10 mouse cellular contexts compared by ENCODE assay signal in the genomic region with DNA sequence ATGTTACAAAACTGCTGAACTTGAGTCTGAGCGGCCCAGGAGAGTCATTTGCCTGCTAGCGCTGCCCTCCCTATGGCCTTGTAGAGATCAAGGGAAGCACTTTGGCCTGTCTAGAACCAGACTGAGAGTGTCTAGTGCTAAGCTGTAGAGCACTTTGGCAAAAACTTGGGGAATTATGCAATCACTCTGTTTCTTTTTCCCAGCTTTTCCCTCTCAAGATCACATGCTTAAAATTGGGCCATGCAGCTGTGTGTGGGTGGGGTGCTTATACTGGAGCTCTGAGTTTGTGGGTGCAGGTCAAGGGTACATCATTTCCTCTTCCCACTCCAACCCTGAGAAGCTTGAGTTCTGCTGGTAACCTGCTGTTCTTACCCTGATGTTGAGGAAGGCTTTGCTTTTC. TPM values are rescaled to one million over a fixed set of nuclear protein-coding genes. Genes with fewer than 3 reads are reported as not detected.
DNase-seq lines count a peak whose midpoint lies in the region; ATAC-seq and TF ChIP-seq lines count a peak whose summit lies in the region.
"Had no signal": no experiment of that assay in that cellular context is flagged by ENCODE, and none has a peak within 500 bp of the region (broad histone marks: within the 10 kb centered on the region; RNA-seq: fewer than 3 reads in every experiment).

No protein-coding gene starts in this region.

- no peaks in the 10 kb centered on the region for H3K27me3 ChIP-seq in limb, embryonic 13.5 days
- H3K27me3 ChIP-seq in limb, embryonic 10.5 days (ENCODE audit: low read depth, poor library complexity, severe bottlenecking): no peaks in the 10 kb centered on the region
- no peaks in the 10 kb centered on the region for H3K27me3 ChIP-seq in thymus, adult 2 months (ENCODE audit: control insufficient read depth, insufficient read depth, low read length)
- H3K27me3 ChIP-seq: heart, embryonic 15.5 days had no signal

- H3K4me1 ChIP-seq in limb, embryonic 13.5 days: no peaks in the 10 kb centered on the region
- H3K4me1 ChIP-seq in limb, embryonic 10.5 days: peaks cover 3% of the 10 kb centered on the region; the same call in 1 of the 2 replicates
- H3K4me1 ChIP-seq in thymus, adult 2 months (replicated peaks; ENCODE audit: control insufficient read depth, insufficient read depth, low read length): peaks cover 14% of the 10 kb centered on the region

- no peak overlapping the region for H3K9ac ChIP-seq in limb, embryonic 13.5 days
- H3K9ac ChIP-seq: heart, embryonic 15.5 days had no signal

- 79% methylated on average over 2 of the region's 2 CpGs for WGBS in limb, embryonic 13.5 days
- WGBS in limb, embryonic 10.5 days: 89% methylated on average over 2 of the region's 2 CpGs
- WGBS in thymus, adult 2 months: 73% methylated on average over 2 of the region's 2 CpGs

- H3K36me3 ChIP-seq in limb, embryonic 13.5 days: no peaks in the 10 kb centered on the region
- no peaks in the 10 kb centered on the region for H3K36me3 ChIP-seq in limb, embryonic 10.5 days
- no peaks in the 10 kb centered on the region for H3K36me3 ChIP-seq in thymus, adult 2 months (ENCODE audit: control insufficient read depth, insufficient read depth, low read length)
- H3K36me3 ChIP-seq: heart, embryonic 15.5 days had no signal

- DNase-seq in limb, embryonic 10.5 days (ENCODE audit: low spot score): no peak
- DNase-seq in gastrocnemius, postnatal 25 days: peak; percentile 64
- peak; percentile 40 to 54 for DNase-seq in left cerebral cortex, adult 9 months (ENCODE audit: low spot score in 2 of 2)
- peak; percentile 28 for DNase-seq in thymus, adult 2 months
- no peak for DNase-seq in kidney, postnatal 14 days
- DNase-seq: cerebellum, adult 9-11 months; spleen, adult 18-20 months had no signal

- H3K27ac ChIP-seq in limb, embryonic 13.5 days: peak overlapping the region; percentile 10; the same call in 1 of the 2 replicates
- H3K27ac ChIP-seq in limb, embryonic 10.5 days: no peak overlapping the region
- peak overlapping the region; percentile 52 for H3K27ac ChIP-seq in thymus, adult 2 months (ENCODE audit: control insufficient read depth, insufficient read depth, low read length)
- H3K27ac ChIP-seq: heart, embryonic 15.5 days had no signal

- no peaks in the 10 kb centered on the region for H3K9me3 ChIP-seq in limb, embryonic 13.5 days
- no peaks in the 10 kb centered on the region for H3K9me3 ChIP-seq in limb, embryonic 10.5 days (replicated peaks)
- H3K9me3 ChIP-seq: heart, embryonic 15.5 days had no signal

- TF ChIP-seq POLR2A in thymus, adult 2 months (IDR thresholded peaks at IDR 0.05; ENCODE audit: control insufficient read depth, extremely low read depth, insufficient read depth, low read length, poor library complexity): no peak

- H3K4me2 ChIP-seq in limb, embryonic 13.5 days (replicated peaks): no peak overlapping the region
- H3K4me2 ChIP-seq: heart, embryonic 15.5 days had no signal

- no peak for TF ChIP-seq CTCF in thymus, adult 2 months (IDR thresholded peaks at IDR 0.05; ENCODE audit: borderline replicate concordance, control insufficient read depth, extremely low read depth, insufficient read depth, low read length, poor library complexity)

- H3K4me3 ChIP-seq in limb, embryonic 13.5 days: no peak overlapping the region
- no peak overlapping the region for H3K4me3 ChIP-seq in limb, embryonic 10.5 days
- H3K4me3 ChIP-seq in thymus, adult 2 months (ENCODE audit: control insufficient read depth, insufficient read depth, low read length): no peak overlapping the region
- H3K4me3 ChIP-seq: heart, embryonic 15.5 days had no signal

- no peak for ATAC-seq in limb, embryonic 13.5 days (ENCODE audit: low FRiP score, low read depth)
- ATAC-seq in CD4-positive, CD25-positive, alpha-beta regulatory T cell, adult 4 months: no peak

RNA-seq across cellular contexts. Expression of a gene that starts 32.6 kb away (rescaled TPM):
- polyA plus RNA-seq in limb, embryonic 13.5 days (2015; fragmentation: Nextera tagmentation; extraction: Ambion mirVana): not detected in 2 replicates
- not detected in 2 replicates for polyA plus RNA-seq in limb, embryonic 10.5 days (2016; fragmentation: Nextera tagmentation; extraction: Ambion mirVana)
- under 1 TPM; 0.64 to 0.70 TPM for total RNA-seq in gastrocnemius, postnatal 25 days (2021)
- polyA plus RNA-seq in thymus, adult 2 months (2012; rRNA removed): not detected in 2 replicates
- not detected for polyA plus RNA-seq in CD4-positive, CD25-positive, alpha-beta regulatory T cell, adult 4 months (2017; shearing (Covaris generic))
- polyA plus RNA-seq: heart, embryonic 15.5 days had no signal

RNA-seq across cellular contexts. Expression of a gene that starts 38.4 kb away (rescaled TPM):
- not detected in 2 replicates for polyA plus RNA-seq in limb, embryonic 13.5 days (2015; fragmentation: Nextera tagmentation; extraction: Ambion mirVana)
- not detected in 2 replicates for polyA plus RNA-seq in limb, embryonic 10.5 days (2016; fragmentation: Nextera tagmentation; extraction: Ambion mirVana)
- under 1 TPM; 0.64 to 0.70 TPM for total RNA-seq in gastrocnemius, postnatal 25 days (2021)
- not detected in 2 replicates for polyA plus RNA-seq in thymus, adult 2 months (2012; rRNA removed)
- polyA plus RNA-seq in CD4-positive, CD25-positive, alpha-beta regulatory T cell, adult 4 months (2017; shearing (Covaris generic)): not detected
- polyA plus RNA-seq: heart, embryonic 15.5 days had no signal

RNA-seq across cellular contexts. Expression of a gene that starts 44.2 kb away (rescaled TPM):
- not detected in 2 replicates for polyA plus RNA-seq in limb, embryonic 13.5 days (2015; fragmentation: Nextera tagmentation; extraction: Ambion mirVana)
- not detected in 2 replicates for polyA plus RNA-seq in limb, embryonic 10.5 days (2016; fragmentation: Nextera tagmentation; extraction: Ambion mirVana)
- under 1 TPM; 0.64 to 0.70 TPM for total RNA-seq in gastrocnemius, postnatal 25 days (2021)
- polyA plus RNA-seq in thymus, adult 2 months (2012; rRNA removed): not detected in 2 replicates
- polyA plus RNA-seq in CD4-positive, CD25-positive, alpha-beta regulatory T cell, adult 4 months (2017; shearing (Covaris generic)): not detected
- polyA plus RNA-seq: heart, embryonic 15.5 days had no signal

RNA-seq across cellular contexts. Expression of a gene that starts 50.0 kb away (rescaled TPM):
- not detected in 2 replicates for polyA plus RNA-seq in limb, embryonic 13.5 days (2015; fragmentation: Nextera tagmentation; extraction: Ambion mirVana)
- polyA plus RNA-seq in limb, embryonic 10.5 days (2016; fragmentation: Nextera tagmentation; extraction: Ambion mirVana): not detected in 2 replicates
- under 1 TPM; 0.64 to 0.70 TPM for total RNA-seq in gastrocnemius, postnatal 25 days (2021)
- not detected in 2 replicates for polyA plus RNA-seq in thymus, adult 2 months (2012; rRNA removed)
- polyA plus RNA-seq in CD4-positive, CD25-positive, alpha-beta regulatory T cell, adult 4 months (2017; shearing (Covaris generic)): not detected
- polyA plus RNA-seq: heart, embryonic 15.5 days had no signal

RNA-seq across cellular contexts. Expression of a gene that starts 55.8 kb away (rescaled TPM):
- polyA plus RNA-seq in limb, embryonic 13.5 days (2015; fragmentation: Nextera tagmentation; extraction: Ambion mirVana): not detected in 2 replicates
- polyA plus RNA-seq in limb, embryonic 10.5 days (2016; fragmentation: Nextera tagmentation; extraction: Ambion mirVana): not detected in 2 replicates
- total RNA-seq in gastrocnemius, postnatal 25 days (2021): under 1 TPM in 1 of 2 experiments, not detected in 1; 0.70 TPM
- polyA plus RNA-seq in thymus, adult 2 months (2012; rRNA removed): not detected in 2 replicates
- polyA plus RNA-seq in CD4-positive, CD25-positive, alpha-beta regulatory T cell, adult 4 months (2017; shearing (Covaris generic)): not detected
- polyA plus RNA-seq: heart, embryonic 15.5 days had no signal

Comparison
In these comparisons a context has a peak if more than half of its experiments do, and no peak if none do; other contexts are left out.
1. DNase-seq: peak in gastrocnemius, postnatal 25 days (single experiment), left cerebral cortex, adult 9 months (2 of 2) and thymus, adult 2 months (single experiment); none in limb, embryonic 10.5 days (single experiment) and kidney, postnatal 14 days (single experiment).